Mouse (Mus musculus) adrenal gland, adult 2 months (tissue): ENCODE data around the gene Ypel2. TPM values are rescaled to one million over a fixed set of nuclear protein-coding genes. Genes with fewer than 3 reads are reported as not detected.

Source experiments
- DNase-seq: peaks from one replicate; pipeline ENCODE4 v3.0.0; 2021
- polyA plus RNA-seq: library from polyadenylated mRNA; depleted of rRNA; stranded (reverse); fragments of >200 nt; gene quantifications from 2 replicates; pipeline ENCODE4 v1.2.3, GENCODE M21; 2012
- total RNA-seq, 2 experiments: library from RNA; stranded (reverse); gene quantifications; 2 replicates each; pipeline ENCODE4 v1.2.3; 2021

The Ypel2 gene
- total and polyA plus RNA-seq, 3 experiments: 16.2 to 32.2 (median 21.6) TPM

- no peak for DNase-seq
These were observed 61.3 kb downstream of the Ypel2 start for GRCm38 (mm10) chr11:86932201-86932600.

- no peak for DNase-seq
These were observed 62.8 kb downstream of the Ypel2 start for GRCm38 (mm10) chr11:86930636-86931180.

GRCm38 (mm10) chr11:86929985-86930384 lies 63.5 kb downstream of the Ypel2 start:
- peak; percentile 58 for DNase-seq

- no peak for DNase-seq
These were observed 64.0 kb downstream of the Ypel2 start for GRCm38 (mm10) chr11:86929531-86929930.

GRCm38 (mm10) chr11:86925085-86925638 lies 68.3 kb downstream of the Ypel2 start:
- DNase-seq: no peak

- DNase-seq: no peak
These were observed 68.9 kb downstream of the Ypel2 start for GRCm38 (mm10) chr11:86924629-86925028.

- DNase-seq: no peak
These were observed 69.9 kb downstream of the Ypel2 start for GRCm38 (mm10) chr11:86923654-86924053.

GRCm38 (mm10) chr11:86922029-86922428 lies 71.5 kb downstream of the Ypel2 start:
- DNase-seq: no peak

GRCm38 (mm10) chr11:86921335-86921734 lies 72.2 kb downstream of the Ypel2 start:
- DNase-seq: peak; percentile 44

GRCm38 (mm10) chr11:86920111-86921080 lies 73.1 kb downstream of the Ypel2 start:
- peak; percentile 90 for DNase-seq

- no peak for DNase-seq
These were observed 74.0 kb downstream of the Ypel2 start for GRCm38 (mm10) chr11:86919468-86919867.

- no peak for DNase-seq
These were observed 76.0 kb downstream of the Ypel2 start for GRCm38 (mm10) chr11:86917536-86917935.

GRCm38 (mm10) chr11:86916596-86917249 lies 76.8 kb downstream of the Ypel2 start:
- DNase-seq: no peak

- DNase-seq: peak; percentile 70
These were observed 79.2 kb downstream of the Ypel2 start for GRCm38 (mm10) chr11:86914329-86914728.

- DNase-seq: no peak
These were observed 83.3 kb downstream of the Ypel2 start for GRCm38 (mm10) chr11:86910244-86910643.

GRCm38 (mm10) chr11:86909028-86909427 lies 84.5 kb downstream of the Ypel2 start:
- DNase-seq: no peak

- peak; percentile 67 for DNase-seq
These were observed 85.5 kb downstream of the Ypel2 start for GRCm38 (mm10) chr11:86907889-86908590.

- peak; percentile 69 for DNase-seq
These were observed 86.5 kb downstream of the Ypel2 start for GRCm38 (mm10) chr11:86906767-86907662.

- DNase-seq: no peak
These were observed 87.2 kb downstream of the Ypel2 start for GRCm38 (mm10) chr11:86906257-86906656.

GRCm38 (mm10) chr11:86905261-86905660 lies 88.2 kb downstream of the Ypel2 start:
- no peak for DNase-seq

GRCm38 (mm10) chr11:86904706-86905105 lies 88.8 kb downstream of the Ypel2 start:
- DNase-seq: peak; percentile 33
